Mouse (Mus musculus): ENCODE results near the gene Fbxw2. TPM values are rescaled to one million over a fixed set of nuclear protein-coding genes. Genes with fewer than 3 reads are reported as not detected.
"Not testable (repeated sequence)": the region's sequence is repeated elsewhere in the genome, so short reads cannot be mapped to it uniquely, and the experiment has no call there.

The Fbxw2 gene
- total RNA-seq, 2 experiments from 2014 or later: 88.5 to 89.5 TPM

DNA sequence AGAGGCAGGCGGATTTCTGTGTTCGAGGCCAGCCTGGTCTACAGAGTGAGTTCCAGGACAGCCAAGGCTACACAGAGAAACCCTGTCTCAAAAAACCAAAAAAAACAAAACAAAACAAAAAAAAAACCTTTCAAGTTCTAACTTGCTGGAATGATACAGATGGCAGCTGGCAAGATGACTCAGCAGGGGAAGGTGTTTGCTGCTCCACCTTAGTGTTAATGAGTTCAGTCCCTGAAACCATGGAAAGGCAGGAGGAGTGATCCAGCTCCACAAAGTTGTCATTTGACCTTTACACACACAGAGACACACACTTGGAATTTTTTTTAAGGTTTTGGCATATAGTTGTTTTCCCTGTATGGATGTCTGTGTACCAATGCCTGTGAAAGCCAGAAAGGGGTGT is 10.2 kb downstream of the Fbxw2 start:
- DNase-seq (ENCODE audit: low spot score in 2 of 2): not testable (repeated sequence)

DNA sequence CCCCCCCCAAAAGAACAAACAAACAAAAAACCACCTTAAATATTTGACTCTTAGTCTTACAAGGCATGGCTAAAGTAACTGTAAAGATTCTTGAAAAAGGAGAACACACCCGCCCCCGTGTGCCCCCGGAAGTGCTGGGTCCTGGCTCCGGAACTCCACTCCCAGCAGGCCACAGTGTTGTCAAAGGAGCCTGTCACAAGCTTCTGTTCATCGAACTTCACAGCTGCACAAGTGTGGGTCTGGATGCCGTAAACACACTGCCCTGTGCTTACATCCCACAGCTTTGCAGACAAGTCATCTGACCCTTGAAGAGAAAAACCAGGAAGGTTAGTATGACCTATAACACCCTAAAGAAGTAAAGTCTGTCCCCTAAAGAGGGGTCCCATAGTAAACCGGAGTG is 13.4 kb downstream of the Fbxw2 start:
- no peak for DNase-seq (ENCODE audit: low spot score in 2 of 2)

DNA sequence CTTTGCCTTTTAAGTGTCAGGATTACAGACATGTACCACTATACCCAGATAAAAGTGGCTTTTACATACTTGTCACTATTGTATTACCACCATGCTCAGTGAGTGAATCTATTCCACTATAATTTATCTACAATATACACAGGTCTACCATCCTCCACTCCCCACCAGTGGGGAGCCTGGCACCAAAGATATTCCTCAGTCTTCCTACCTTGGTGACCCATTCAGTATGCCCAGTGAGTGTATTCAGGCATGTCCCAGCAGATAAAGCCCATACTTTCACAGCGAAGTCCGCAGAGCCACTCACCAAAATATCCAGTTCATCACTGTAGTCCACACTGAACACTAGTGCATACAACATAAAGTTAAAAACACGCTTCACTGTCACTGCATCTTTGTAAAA is 15.3 kb downstream of the Fbxw2 start:
- DNase-seq (ENCODE audit: low spot score in 2 of 2): no peak

- DNase-seq (ENCODE audit: low spot score in 2 of 2): no peak
Measured at GRCm38 (mm10) chr2:34809568-34809967, 16.5 kb downstream of the Fbxw2 start.

GRCm38 (mm10) chr2:34808057-34808456 is 18.1 kb downstream of the Fbxw2 start:
- DNase-seq (ENCODE audit: low spot score in 2 of 2): peak in 1 of 2 experiments; percentile 4

DNA sequence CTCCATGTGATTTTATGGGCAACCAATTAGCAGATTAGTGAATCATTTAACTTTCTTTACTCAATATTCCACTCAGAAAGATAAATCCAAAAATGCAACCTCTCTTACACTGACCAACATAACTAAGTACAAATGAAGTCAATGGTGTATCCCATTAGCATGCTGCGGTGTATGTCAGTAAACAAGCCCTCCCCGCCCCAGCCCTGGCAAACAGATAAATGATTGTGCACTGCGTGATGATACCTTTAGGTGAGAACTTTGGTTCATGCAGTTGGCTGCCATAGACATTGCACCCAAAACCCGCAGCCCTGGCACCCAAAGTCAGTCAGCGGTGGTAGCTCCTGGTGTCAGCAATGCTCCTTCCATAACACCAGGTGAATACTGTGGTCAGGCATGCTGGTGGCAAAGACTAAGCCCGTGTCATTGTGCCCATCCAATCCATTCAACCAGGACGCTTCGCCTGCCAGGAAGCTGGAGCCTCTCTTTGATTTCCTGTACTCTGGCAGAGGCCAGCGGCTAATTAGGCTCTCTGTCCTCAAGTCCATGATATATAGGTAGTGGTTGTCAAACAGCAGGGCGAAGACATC is 20.7 kb downstream of the Fbxw2 start:
- DNase-seq (ENCODE audit: low spot score in 2 of 2): peak in 1 of 2 experiments; percentile 9

GRCm38 (mm10) chr2:34804815-34805214 is 21.3 kb downstream of the Fbxw2 start:
- DNase-seq (ENCODE audit: low spot score in 2 of 2): peak in 1 of 2 experiments; percentile 5

DNA sequence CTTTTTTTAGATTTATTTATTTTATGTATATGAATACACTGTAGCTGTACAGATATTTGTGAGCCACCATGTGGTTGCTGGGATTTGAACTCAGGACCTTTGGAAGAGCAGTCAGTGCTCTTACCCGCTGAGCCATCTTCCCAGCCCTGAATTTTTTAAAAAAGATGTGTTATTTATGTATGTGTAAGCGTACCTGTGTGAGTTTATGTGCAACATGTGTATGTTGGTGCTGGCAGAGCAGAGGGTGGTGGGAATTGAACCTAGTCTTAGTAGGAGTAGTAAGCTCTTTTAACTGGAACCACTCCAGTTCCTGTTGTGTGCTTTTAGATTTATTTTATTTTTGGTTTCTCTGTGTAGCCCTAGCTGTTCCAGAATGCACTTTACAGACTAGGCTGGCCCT is 21.9 kb downstream of the Fbxw2 start:
- peak in 1 of 2 experiments; percentile 4 for DNase-seq (ENCODE audit: low spot score in 2 of 2)

DNA sequence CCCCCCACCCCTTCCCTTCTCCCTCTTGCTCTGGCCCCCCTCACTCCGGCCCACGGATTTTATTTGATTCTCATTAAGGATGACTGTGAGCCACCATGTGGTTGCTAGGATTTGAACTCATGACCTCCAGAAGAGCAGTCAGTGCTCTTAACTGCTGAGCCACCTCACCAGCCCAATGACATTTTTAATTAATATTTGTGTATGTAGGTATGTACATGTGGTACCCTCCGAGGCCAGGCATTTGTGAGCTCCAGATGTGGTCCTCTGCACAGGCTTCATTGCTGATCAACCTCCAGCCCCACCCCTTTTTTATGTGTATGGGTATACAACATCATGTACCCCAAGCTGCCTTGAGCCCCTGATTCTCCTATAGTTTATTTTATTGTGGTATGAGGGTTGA is 22.4 kb downstream of the Fbxw2 start:
- peak in 1 of 2 experiments; percentile 11 for DNase-seq (ENCODE audit: low spot score in 2 of 2)

- DNase-seq (ENCODE audit: low spot score in 2 of 2): peak; percentile 20 to 44
Measured at GRCm38 (mm10) chr2:34802565-34803245, 23.4 kb downstream of the Fbxw2 start.

DNA sequence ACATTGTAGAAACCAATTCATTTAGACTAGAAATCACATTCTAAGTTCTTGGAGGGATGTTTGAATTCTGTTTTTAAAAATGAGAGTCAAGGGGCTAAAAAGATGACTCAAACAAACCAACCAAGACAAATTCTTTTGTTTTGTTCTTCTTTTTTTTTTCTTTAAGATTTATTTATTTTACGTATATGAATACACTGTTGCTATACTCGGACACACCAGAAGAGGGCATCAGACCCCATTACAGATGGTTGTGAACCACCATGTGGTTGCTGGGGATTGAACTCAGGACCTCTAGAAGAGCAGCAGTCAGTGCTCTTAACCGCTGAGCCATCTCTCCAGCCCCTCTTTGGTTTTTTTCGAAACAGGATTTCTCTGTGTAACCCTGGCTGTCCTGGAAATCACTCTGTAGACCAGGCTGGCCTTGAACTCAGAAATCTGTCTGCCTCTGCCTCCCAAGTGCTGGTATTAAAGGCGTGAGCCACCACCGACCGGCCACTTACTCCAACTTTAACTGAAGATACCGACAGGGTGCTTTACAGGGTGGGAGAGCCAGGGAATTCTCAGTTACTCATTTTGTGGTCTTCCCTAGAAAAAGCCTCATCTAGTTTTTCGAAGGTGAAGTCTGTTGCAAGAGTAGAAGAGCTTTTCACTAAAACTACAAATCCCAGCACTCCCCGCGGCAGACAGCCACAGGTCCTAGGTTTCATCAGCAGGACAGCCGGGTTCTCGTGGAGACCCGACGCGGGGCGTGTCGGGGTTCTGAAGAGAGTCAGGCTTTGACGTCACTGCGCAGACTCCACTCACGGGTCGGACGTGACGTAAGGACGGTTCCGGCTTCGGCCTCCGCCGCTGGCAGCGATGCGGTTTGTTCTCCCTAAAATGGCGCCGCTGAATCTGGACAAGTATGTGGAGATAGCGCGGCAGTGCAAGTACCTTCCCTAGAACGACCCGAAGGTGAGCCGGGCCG is 24.3 kb downstream of the Fbxw2 start:
- peak; percentile 95 to 96 for DNase-seq (ENCODE audit: low spot score in 2 of 2)

GRCm38 (mm10) chr2:34800371-34800770 is 25.7 kb downstream of the Fbxw2 start:
- no peak for DNase-seq (ENCODE audit: low spot score in 2 of 2)

DNA sequence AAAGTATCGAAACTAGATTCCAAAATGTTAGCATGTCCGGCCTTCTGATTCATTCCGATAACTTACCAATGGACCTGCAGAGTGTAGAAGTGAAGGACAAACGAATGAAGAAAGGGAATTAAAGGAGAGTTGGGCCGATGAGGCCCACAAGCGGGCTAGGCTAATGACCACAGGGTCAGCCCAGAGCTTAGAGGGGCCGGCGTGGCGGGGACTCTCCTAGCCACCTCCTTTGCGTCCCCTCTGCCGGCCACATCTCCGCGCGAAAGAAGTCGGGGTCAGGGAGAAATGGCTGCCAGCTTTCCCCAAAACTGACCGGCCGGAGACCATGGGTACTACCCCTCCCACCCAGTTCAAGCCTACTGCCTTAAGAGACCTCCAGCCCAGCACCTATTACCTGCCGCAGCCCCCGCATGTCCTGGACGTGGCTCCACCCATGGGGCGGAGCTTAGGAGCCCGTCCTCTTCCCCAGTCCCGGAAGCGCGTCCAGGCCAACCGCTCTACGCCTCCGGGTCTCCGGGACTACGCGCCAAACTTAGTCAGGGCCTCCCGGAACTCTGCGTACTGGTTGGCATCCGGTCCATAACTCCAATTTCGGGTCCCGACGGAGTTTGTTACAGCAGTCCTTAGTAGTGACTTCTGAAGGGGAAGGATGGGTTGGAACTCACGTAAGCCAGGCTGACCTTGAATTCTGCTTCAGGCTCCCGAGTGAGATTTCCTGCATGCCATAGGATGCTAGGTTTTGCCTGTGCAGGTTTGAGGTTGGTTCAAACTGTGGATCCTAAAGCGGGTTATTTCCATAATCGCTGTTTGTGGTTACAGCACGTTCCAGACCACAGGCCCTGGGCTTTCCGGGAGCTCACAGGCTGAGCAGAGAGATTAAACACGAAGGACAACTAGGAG is 26.5 kb downstream of the Fbxw2 start, which contains the start of gene Rabepk:
TSS of gene Rabepk (minus strand) at position 556 of the 900 bp plus-strand sequence.
- peak; percentile 60 to 78 for DNase-seq (ENCODE audit: low spot score in 2 of 2)

GRCm38 (mm10) chr2:34795426-34795825 is 30.7 kb downstream of the Fbxw2 start:
- no peak for DNase-seq (ENCODE audit: low spot score in 2 of 2)

DNA sequence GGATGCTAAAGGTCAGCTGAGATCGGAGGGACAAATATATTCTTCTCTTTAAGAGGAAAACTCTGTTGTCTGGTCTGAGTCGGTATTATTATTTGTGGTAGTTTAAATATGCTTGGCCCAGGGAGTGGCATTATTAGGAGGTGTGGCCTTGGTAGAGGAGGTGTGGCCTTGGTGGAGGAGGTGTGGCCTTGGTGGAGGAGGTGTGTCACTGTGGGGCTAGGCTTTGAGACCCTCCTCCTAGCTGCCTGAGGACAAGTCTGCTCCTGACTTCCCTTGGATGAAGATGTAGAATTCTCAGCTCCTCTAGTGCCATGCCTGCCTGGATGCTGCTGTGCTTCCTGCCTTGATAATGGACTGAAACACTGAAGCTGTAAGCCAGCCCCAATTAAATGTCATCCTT is 31.6 kb downstream of the Fbxw2 start:
- no peak for DNase-seq (ENCODE audit: low spot score in 2 of 2)

DNA sequence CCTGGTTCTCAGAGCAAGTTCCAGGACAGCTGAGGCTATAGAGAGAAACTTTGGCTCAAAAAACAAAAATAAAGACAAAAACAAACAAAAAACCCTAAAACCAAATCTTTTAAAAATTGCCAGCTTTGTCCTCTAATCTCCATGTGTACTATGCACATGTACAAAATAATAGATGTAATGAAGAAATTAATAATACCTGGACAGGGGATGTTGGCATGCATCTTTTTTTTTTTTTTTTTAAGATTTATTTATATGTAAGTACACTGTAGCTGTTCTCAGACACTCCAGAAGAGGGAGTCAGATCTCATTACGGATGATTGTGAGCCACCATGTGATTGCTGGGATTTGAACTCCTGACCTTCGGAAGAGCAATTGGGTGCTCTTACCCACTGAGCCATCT is 33.6 kb downstream of the Fbxw2 start:
- not testable (repeated sequence) for DNase-seq (ENCODE audit: low spot score in 2 of 2)

GRCm38 (mm10) chr2:34790282-34790681 is 35.8 kb downstream of the Fbxw2 start:
- DNase-seq (ENCODE audit: low spot score in 2 of 2): no peak

- peak in 1 of 2 experiments; percentile 31 for DNase-seq (ENCODE audit: low spot score in 2 of 2)
Measured at GRCm38 (mm10) chr2:34784085-34784484, 42.0 kb downstream of the Fbxw2 start.

DNA sequence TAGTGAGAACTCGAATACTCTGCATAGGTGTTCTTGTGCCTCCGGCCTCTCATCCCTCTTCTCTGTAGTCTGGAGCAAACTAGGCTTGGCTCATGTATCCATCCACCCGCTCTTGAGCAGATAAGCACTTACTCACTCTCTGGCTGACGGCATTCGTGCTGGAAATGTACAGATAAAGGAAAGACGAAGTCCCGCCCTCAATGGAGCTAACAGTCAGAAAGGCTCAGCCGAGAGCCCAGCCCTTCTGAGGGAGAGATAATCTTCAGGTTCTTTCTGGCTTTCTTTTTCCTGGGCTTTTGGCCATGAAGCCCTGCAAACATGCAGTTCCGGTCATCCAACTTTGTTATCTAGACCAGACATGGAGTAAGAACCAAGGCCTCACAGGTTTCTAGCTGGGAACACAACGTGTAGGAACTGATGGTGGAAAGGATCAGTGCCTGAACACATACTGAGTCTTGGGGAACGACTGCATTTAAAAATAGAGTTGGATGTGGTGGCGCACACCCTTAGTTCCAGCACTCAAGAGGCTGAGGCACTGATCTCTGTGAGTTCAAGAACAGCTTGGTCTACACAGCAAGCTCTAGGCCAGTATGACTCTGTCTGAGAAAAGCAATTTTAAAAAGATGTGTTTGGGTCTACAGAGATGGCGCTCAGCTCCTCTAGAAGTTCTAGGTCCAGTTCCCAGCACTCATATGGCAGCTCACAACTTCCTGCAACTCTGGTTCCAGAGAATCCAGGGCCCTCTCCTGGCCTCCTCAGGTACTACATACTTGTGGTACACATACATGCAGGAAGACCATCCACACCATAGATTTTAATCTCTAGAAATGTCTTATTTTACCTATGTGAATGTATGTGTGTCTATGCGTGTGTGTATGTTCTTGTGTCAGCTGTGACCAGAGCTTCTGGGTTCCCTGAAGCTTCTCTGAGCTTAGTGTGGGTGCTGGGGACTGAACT is 42.8 kb downstream of the Fbxw2 start:
- DNase-seq (ENCODE audit: low spot score in 2 of 2): no peak
